Mouse (Mus musculus): ENCODE data around the gene Ifna14. TPM values are rescaled to one million over a fixed set of nuclear protein-coding genes. Genes with fewer than 3 reads are reported as not detected.

The Ifna14 gene
- polyA plus RNA-seq, 1 experiment from 2014 or later, result not detected

GRCm38 (mm10) chr4:88530892-88531291 is 40.7 kb downstream of the Ifna14 start:
- no peaks in the 10 kb centered on the region for H3K27me3 ChIP-seq (ENCODE audit: insufficient read depth, poor library complexity, severe bottlenecking)
- no peak for DNase-seq (ENCODE audit: low spot score)
- no peak overlapping the region for H3K27ac ChIP-seq
- no peak overlapping the region for H3K4me3 ChIP-seq
- H3K36me3 ChIP-seq, result no peaks in the 10 kb centered on the region
- 86% methylated on average over 2 of the region's 2 CpGs for WGBS
- no peaks in the 10 kb centered on the region for H3K4me1 ChIP-seq (replicated peaks)
- H3K9me3 ChIP-seq, result no peaks in the 10 kb centered on the region

DNA sequence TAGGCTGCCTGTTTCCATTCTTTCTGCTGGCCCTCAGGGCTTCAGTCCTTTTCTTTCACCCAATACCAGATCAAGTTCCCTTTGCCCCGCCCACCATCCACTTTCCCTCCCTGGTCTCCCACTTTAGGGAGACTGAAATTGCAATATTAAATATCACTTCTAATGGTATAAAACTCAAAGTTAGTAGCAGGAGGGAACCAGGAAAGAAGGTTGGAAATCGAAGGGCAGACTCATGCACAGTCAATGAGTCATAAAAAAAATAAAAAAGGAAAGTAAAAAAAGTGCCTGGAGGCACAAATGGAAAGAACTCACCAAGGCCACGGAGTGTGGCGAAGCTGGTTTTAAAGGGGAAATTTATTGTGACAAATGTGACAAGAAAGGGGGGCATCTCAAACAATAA is 41.3 kb downstream of the Ifna14 start:
- WGBS, result 71% methylated on average over 4 of the region's 4 CpGs
- Histone ChIP-seq H3K4me3 (no peak overlapping the region), H3K9me3 (no peaks in the 10 kb centered on the region), H3K27me3 (ENCODE audit: insufficient read depth, poor library complexity, severe bottlenecking) (no peaks in the 10 kb centered on the region), H3K36me3 (no peaks in the 10 kb centered on the region), H3K27ac (no peak overlapping the region), H3K4me1 (replicated peaks) (no peaks in the 10 kb centered on the region)
- DNase-seq (ENCODE audit: low spot score), result no peak

DNA sequence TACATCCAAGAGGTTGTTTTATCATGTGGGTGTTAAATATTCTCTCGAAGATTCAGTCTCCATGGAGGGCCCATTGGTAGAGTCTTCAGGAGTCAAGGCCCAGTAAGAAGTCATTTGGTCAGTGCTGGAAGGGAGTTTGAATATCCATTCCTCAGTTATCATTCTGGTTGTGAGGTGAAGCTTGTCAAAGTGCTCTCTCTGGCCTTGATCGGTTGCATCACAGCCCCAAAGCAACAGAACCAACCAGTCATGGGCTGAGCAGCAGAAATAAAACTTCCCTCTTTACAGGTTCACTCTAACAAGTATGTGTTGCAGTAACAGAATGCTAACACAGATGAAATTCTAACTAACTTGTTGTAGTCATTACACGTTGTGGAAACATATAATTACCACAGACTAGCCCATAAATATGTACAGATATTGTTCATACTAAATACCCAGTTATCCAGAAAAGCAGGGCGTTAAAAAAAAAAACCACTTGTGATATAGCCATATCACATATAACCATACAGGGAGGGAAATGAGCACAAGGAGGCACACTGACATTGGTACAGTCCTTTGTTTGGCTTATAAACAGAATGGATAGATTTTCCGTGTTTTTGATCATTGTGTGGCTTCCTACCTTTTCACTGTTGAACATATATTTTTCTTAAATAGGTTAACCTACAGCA is 45.1 kb downstream of the Ifna14 start:
- Histone ChIP-seq H3K4me3 (no peak overlapping the region), H3K4me1 (replicated peaks) (no peaks in the 10 kb centered on the region), H3K36me3 (no peaks in the 10 kb centered on the region), H3K9me3 (no peaks in the 10 kb centered on the region), H3K27ac (no peak overlapping the region), H3K27me3 (ENCODE audit: insufficient read depth, poor library complexity, severe bottlenecking) (no peaks in the 10 kb centered on the region)
- WGBS, result 85% methylated on average over 5 of the region's 5 CpGs
- DNase-seq (ENCODE audit: low spot score), result no peak

DNA sequence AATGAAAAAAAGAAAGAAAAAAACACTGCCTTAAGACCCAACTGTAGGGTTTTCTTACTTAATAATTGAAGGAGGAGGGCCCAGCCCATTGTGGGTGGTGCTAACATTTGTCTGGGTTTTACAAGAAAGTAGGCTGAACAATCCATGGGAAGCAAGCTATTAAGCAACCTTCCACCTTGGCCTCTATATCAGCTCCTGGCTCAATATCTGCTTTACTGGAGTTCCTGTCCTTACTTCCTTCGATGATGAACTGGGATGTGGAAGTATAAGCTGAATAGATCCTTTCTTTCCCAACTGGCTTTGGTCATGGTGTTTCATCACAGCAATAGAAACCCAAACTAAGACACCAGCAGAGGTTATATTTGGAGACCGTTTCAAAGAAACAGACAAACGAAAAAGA is 46.2 kb downstream of the Ifna14 start:
- Histone ChIP-seq H3K27me3 (ENCODE audit: insufficient read depth, poor library complexity, severe bottlenecking) (no peaks in the 10 kb centered on the region), H3K9me3 (no peaks in the 10 kb centered on the region), H3K27ac (no peak overlapping the region), H3K4me1 (replicated peaks) (no peaks in the 10 kb centered on the region), H3K4me3 (no peak overlapping the region), H3K36me3 (no peaks in the 10 kb centered on the region)
- no peak for DNase-seq (ENCODE audit: low spot score)
- 86% methylated on average over 3 of the region's 3 CpGs for WGBS

DNA sequence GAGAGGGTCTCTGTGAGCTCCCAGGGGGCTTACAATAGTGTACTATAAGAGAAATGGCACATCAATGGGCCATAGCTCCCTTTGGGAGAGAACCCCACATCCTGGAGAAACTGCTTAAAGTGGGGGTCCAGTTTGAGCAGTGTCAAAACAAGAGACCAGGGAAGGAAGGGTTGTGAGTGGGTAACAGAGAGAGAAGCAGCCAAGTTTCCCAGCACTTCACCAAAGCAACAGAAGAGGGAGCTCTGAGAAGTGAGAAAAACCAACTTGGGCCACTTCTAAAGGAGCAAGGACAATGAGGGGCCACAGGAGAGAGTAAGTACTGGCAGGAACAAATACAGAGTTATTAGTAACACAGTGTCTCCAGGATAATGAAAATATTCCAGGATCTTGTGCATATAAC is 48.4 kb downstream of the Ifna14 start:
- DNase-seq (ENCODE audit: low spot score), result no peak
- H3K36me3 ChIP-seq, result no peaks in the 10 kb centered on the region
- no peak overlapping the region for H3K27ac ChIP-seq
- H3K27me3 ChIP-seq (ENCODE audit: insufficient read depth, poor library complexity, severe bottlenecking), result no peaks in the 10 kb centered on the region
- no peak overlapping the region for H3K4me3 ChIP-seq
- no peaks in the 10 kb centered on the region for H3K9me3 ChIP-seq
- no peaks in the 10 kb centered on the region for H3K4me1 ChIP-seq (replicated peaks)

DNA sequence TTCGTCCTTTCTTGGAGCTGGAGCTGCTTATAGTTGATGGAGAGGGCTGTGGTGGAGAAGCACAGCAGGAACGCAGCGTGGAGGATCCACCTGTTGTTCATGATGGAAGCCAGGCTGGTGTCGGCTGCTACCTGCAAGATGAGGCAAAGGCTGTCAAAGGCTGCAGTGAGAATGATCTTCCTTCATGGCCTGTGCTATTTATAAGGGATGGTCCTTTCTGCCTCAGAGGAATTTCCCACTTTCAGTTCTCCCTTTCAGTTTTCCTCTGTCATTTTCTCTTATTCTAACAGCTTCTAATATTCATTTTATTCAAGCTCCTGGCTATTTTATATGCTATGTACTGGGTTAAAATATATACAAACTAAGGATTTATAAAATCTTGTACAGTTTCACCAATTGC is 48.9 kb downstream of the Ifna14 start, which contains the start of gene Ifnb1:
Ifnb1 (minus strand) TSS at position 101 of the 400 bp plus-strand sequence.
- no peaks in the 10 kb centered on the region for H3K4me1 ChIP-seq (replicated peaks)
- H3K9me3 ChIP-seq, result no peaks in the 10 kb centered on the region
- H3K4me3 ChIP-seq, result no peak within 1 kb of the TSS
- no peak within 1 kb of the TSS for H3K27ac ChIP-seq
- no peaks in the 10 kb centered on the region for H3K27me3 ChIP-seq (ENCODE audit: insufficient read depth, poor library complexity, severe bottlenecking)
- H3K36me3 ChIP-seq, result no peaks in the 10 kb centered on the region
- WGBS, result 88% methylated on average over 4 of the region's 4 CpGs
- no peak for DNase-seq (ENCODE audit: low spot score)

Other genes with a start within 250 kb of the Ifna14 start
- 3.1 and 4.6 TPM in 2 replicates for gene Hacd4, start 132.9 kb downstream of the Ifna14 start, polyA plus RNA-seq (2016; fragmentation: Nextera tagmentation; extraction: Ambion mirVana)
- not detected in 2 replicates for gene Ifnb1, start 49.0 kb downstream of the Ifna14 start, polyA plus RNA-seq (2016; fragmentation: Nextera tagmentation; extraction: Ambion mirVana)
- gene Ifna15, start 13.6 kb downstream of the Ifna14 start, polyA plus RNA-seq (2016; fragmentation: Nextera tagmentation; extraction: Ambion mirVana), result not detected in 2 replicates
- gene Ifna9, start 20.6 kb upstream of the Ifna14 start, polyA plus RNA-seq (2016; fragmentation: Nextera tagmentation; extraction: Ambion mirVana), result not detected in 2 replicates
- not detected in 2 replicates for gene Ifna12, start 31.6 kb upstream of the Ifna14 start, polyA plus RNA-seq (2016; fragmentation: Nextera tagmentation; extraction: Ambion mirVana)
- not detected in 2 replicates for gene C87499, start 62.6 kb upstream of the Ifna14 start, polyA plus RNA-seq (2016; fragmentation: Nextera tagmentation; extraction: Ambion mirVana)
- gene Ifna13, start 72.7 kb upstream of the Ifna14 start, polyA plus RNA-seq (2016; fragmentation: Nextera tagmentation; extraction: Ambion mirVana), result not detected in 2 replicates
- gene Ifna16, start 105.1 kb upstream of the Ifna14 start, polyA plus RNA-seq (2016; fragmentation: Nextera tagmentation; extraction: Ambion mirVana), result not detected in 2 replicates
- not detected in 2 replicates for gene Ifna2, start 112.1 kb upstream of the Ifna14 start, polyA plus RNA-seq (2016; fragmentation: Nextera tagmentation; extraction: Ambion mirVana)
- gene Ifnab, start 119.6 kb upstream of the Ifna14 start, polyA plus RNA-seq (2016; fragmentation: Nextera tagmentation; extraction: Ambion mirVana), result not detected in 2 replicates
- gene Gm26566, start 150.0 kb upstream of the Ifna14 start, polyA plus RNA-seq (2016; fragmentation: Nextera tagmentation; extraction: Ambion mirVana), result 0.68 and 1.3 TPM in 2 replicates
- 74.4 and 90.5 TPM in 2 replicates for gene Klhl9, start 150.7 kb upstream of the Ifna14 start, polyA plus RNA-seq (2016; fragmentation: Nextera tagmentation; extraction: Ambion mirVana)
- not detected in 2 replicates for gene Gm13271, start 183.1 kb upstream of the Ifna14 start, polyA plus RNA-seq (2016; fragmentation: Nextera tagmentation; extraction: Ambion mirVana)
- gene Gm13283, start 188.3 kb upstream of the Ifna14 start, polyA plus RNA-seq (2016; fragmentation: Nextera tagmentation; extraction: Ambion mirVana), result 0.34 TPM in 1 of 2 replicates, not detected in the other
- 0.22 TPM in 1 of 2 replicates, not detected in the other for gene Gm13290, start 202.0 kb upstream of the Ifna14 start, polyA plus RNA-seq (2016; fragmentation: Nextera tagmentation; extraction: Ambion mirVana)
- gene Gm13289, start 205.1 kb upstream of the Ifna14 start, polyA plus RNA-seq (2016; fragmentation: Nextera tagmentation; extraction: Ambion mirVana), result not detected in 2 replicates
- not detected in 2 replicates for gene Gm13272, start 208.1 kb upstream of the Ifna14 start, polyA plus RNA-seq (2016; fragmentation: Nextera tagmentation; extraction: Ambion mirVana)
- gene Ifnz, start 210.3 kb upstream of the Ifna14 start, polyA plus RNA-seq (2016; fragmentation: Nextera tagmentation; extraction: Ambion mirVana), result 0.31 TPM in 1 of 2 replicates, not detected in the other
- not detected in 2 replicates for gene Gm13276, start 213.9 kb upstream of the Ifna14 start, polyA plus RNA-seq (2016; fragmentation: Nextera tagmentation; extraction: Ambion mirVana)
- not detected in 2 replicates for gene Gm13277, start 216.8 kb upstream of the Ifna14 start, polyA plus RNA-seq (2016; fragmentation: Nextera tagmentation; extraction: Ambion mirVana)
- not detected in 2 replicates for gene Gm13278, start 219.8 kb upstream of the Ifna14 start, polyA plus RNA-seq (2016; fragmentation: Nextera tagmentation; extraction: Ambion mirVana)
- gene Gm13275, start 222.7 kb upstream of the Ifna14 start, polyA plus RNA-seq (2016; fragmentation: Nextera tagmentation; extraction: Ambion mirVana), result not detected in 2 replicates
- gene Gm13279, start 225.6 kb upstream of the Ifna14 start, polyA plus RNA-seq (2016; fragmentation: Nextera tagmentation; extraction: Ambion mirVana), result not detected in 2 replicates
- gene Gm13285, start 227.9 kb upstream of the Ifna14 start, polyA plus RNA-seq (2016; fragmentation: Nextera tagmentation; extraction: Ambion mirVana), result 0.10 and 0.40 TPM in 2 replicates
- not detected in 2 replicates for gene Gm13287, start 231.5 kb upstream of the Ifna14 start, polyA plus RNA-seq (2016; fragmentation: Nextera tagmentation; extraction: Ambion mirVana)
- not detected in 2 replicates for gene Gm13288, start 233.7 kb upstream of the Ifna14 start, polyA plus RNA-seq (2016; fragmentation: Nextera tagmentation; extraction: Ambion mirVana)
- gene Ifna7, start 244.4 kb upstream of the Ifna14 start, polyA plus RNA-seq (2016; fragmentation: Nextera tagmentation; extraction: Ambion mirVana), result not detected in 2 replicates
- gene Ifna11, start 248.2 kb upstream of the Ifna14 start, polyA plus RNA-seq (2016; fragmentation: Nextera tagmentation; extraction: Ambion mirVana), result not detected in 2 replicates

Measured in hindbrain, embryonic 10.5 days (tissue).